Comparison of ENCODE assay signal across 27 mouse cellular contexts in the genomic region with DNA sequence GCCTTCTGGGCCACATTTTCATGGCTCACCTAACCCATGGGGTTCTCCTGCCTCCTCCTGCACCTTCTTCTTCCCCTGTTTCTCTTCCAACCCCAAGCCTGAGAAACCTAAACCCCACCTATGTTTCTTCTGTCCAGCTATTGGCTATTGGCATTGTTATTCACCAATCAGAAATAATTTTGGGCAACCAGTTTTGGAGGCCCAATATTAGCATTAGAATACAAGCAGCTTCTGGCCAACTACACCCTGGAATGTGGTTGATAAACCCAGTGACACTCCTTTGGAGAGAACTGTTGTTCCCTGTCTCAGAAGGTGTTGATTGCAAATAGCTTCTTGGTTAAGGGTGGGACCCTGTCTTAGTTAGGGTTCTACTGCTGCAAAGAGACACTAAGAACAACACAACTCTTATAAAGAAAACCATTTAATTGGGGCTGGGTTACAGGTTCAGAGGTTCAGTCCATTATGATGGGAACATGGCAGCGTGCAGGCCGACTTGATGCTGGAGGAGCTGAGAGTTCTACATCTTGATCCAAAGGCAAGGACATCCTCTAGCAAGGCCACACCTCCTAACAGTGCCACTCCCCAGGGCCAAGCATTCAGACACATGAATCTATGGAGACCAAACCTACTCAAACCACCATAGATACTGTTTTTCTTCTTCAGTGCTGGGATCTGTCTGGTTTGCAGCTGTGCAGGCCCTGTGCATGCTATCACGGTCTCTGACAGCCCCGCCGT.
"Had no signal": no experiment of that assay in that cellular context is flagged by ENCODE, and none has a peak within 500 bp of the region (broad histone marks: within the 10 kb centered on the region; RNA-seq: fewer than 3 reads in every experiment).

No protein-coding gene starts in this region.

- H3K4me2 ChIP-seq: heart, embryonic 12.5 days; hindbrain, embryonic 12.5 days; hindbrain, embryonic 14.5 days; intestine, embryonic 15.5 days; kidney, embryonic 15.5 days; limb, embryonic 13.5 days; limb, embryonic 15.5 days had no signal

- ATAC-seq: hindbrain, embryonic 16.5 days; inflammation-experienced regulatory T-cells, adult 6 months; intestine, embryonic 15.5 days; intestine, postnatal 0 days had no signal

- H3K27ac ChIP-seq: gastrocnemius, adult 2 months; heart, embryonic 10.5 days; hindbrain, embryonic 10.5 days; hindbrain, embryonic 12.5 days; hindbrain, embryonic 14.5 days; intestine, embryonic 15.5 days; kidney, embryonic 15.5 days; kidney, postnatal 0 days; limb, embryonic 13.5 days; limb, embryonic 15.5 days; liver, embryonic 14.5 days had no signal

- H3K27me3 ChIP-seq: heart, embryonic 12.5 days; hindbrain, embryonic 12.5 days; intestine, embryonic 15.5 days; kidney, embryonic 15.5 days; limb, embryonic 13.5 days; limb, embryonic 15.5 days had no signal

- H3K9ac ChIP-seq: heart, embryonic 12.5 days; hindbrain, embryonic 12.5 days; hindbrain, embryonic 14.5 days; intestine, embryonic 15.5 days; kidney, embryonic 15.5 days; limb, embryonic 13.5 days; limb, embryonic 15.5 days; liver, embryonic 14.5 days had no signal

- H3K4me1 ChIP-seq: heart, embryonic 12.5 days; intestine, embryonic 15.5 days; kidney, embryonic 15.5 days; limb, embryonic 13.5 days; limb, embryonic 15.5 days had no signal

- H3K9me3 ChIP-seq: heart, embryonic 10.5 days; intestine, embryonic 15.5 days had no signal

- H3K36me3 ChIP-seq: intestine, embryonic 15.5 days had no signal

- DNase-seq: gastrocnemius, adult 2 months; gastrocnemius, postnatal 10 days; gastrocnemius, postnatal 25 days; heart, adult 18-20 months; heart, postnatal 10 days; heart, postnatal 4 days; kidney, adult 2 months; kidney, adult 9 months; kidney, postnatal 14 days; kidney, postnatal 36 days; layer of hippocampus, adult 9-11 months; layer of hippocampus, postnatal 36 days; left cerebral cortex, postnatal 4 days had no signal

- H3K4me3 ChIP-seq: gastrocnemius, adult 2 months; heart, embryonic 10.5 days; heart, embryonic 12.5 days; hindbrain, embryonic 10.5 days; hindbrain, embryonic 12.5 days; intestine, embryonic 15.5 days; kidney, embryonic 15.5 days; limb, embryonic 13.5 days; limb, embryonic 15.5 days had no signal
